Mouse (Mus musculus): ENCODE measurements around the gene Per2. TPM values are rescaled to one million over a fixed set of nuclear protein-coding genes. Genes with fewer than 3 reads are reported as not detected.

Gene Per2
- polyA plus RNA-seq, 1 experiment = 3.7 TPM

DNA sequence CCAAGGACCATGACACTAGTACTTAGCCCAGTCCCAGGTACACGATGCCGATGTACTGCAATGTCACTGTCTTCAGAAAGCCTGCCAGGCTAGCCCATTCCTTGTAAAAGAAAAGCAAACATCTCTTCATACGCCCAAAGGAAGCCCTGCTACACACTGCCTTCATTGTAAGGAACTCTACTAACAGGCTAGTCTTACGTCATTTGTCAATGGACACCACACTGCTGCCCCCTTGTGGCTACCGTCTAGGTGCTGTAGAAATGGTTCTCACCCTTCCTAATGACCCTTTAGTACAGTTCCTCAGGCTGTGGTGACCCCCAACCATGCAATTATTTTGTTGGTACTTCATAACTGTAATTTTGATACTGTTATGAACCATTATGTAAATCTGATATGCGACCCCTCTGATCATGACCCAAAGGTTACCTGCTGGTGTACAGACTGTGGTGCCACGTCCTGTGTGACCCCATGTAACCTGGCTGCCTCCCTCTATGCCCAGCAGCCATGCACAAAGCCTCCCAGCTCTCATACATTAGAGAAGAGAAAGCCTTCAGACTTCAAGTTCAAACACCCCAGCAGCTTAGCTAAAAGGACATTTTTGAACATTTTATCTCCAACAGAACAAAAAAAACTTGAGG lies 78.6 kb downstream of the Per2 start:
- H3K4me1 ChIP-seq (ENCODE audit: control insufficient read depth, insufficient read depth, insufficient read length) = no peaks in the 10 kb centered on the region
- H3K27me3 ChIP-seq (ENCODE audit: control insufficient read depth, insufficient read depth, low read length) = no peaks in the 10 kb centered on the region
- 72% methylated on average over 7 of the region's 7 CpGs for WGBS
- DNase-seq (ENCODE audit: low read depth in 1 of 2, low spot score in 2 of 2) = peak; percentile 26 to 63
- no peak overlapping the region for H3K27ac ChIP-seq (ENCODE audit: insufficient read depth, low read length)
- H3K36me3 ChIP-seq (ENCODE audit: control insufficient read depth, insufficient read depth, low read length) = peaks cover 58% of the 10 kb centered on the region
- TF ChIP-seq CTCF (IDR thresholded peaks at IDR 0.05; ENCODE audit: extremely low read depth, insufficient read depth, insufficient read length, insufficient replicate concordance) (peak; percentile 53; the same call in 1 of the 2 replicates), POLR2A (IDR thresholded peaks at IDR 0.05; ENCODE audit: low read depth, low read length) (no peak)
- H3K4me3 ChIP-seq (ENCODE audit: extremely low read depth, insufficient read depth, insufficient read length) = no peak overlapping the region

GRCm38 (mm10) chr1:91373414-91373835 lies 85.7 kb downstream of the Per2 start:
- no peak for TF ChIP-seq POLR2A (IDR thresholded peaks at IDR 0.05; ENCODE audit: low read depth, low read length)
- no peak for TF ChIP-seq CTCF (IDR thresholded peaks at IDR 0.05; ENCODE audit: extremely low read depth, insufficient read depth, insufficient read length, insufficient replicate concordance)
- WGBS = 92% methylated on average over 6 of the region's 6 CpGs
- H3K36me3 ChIP-seq (ENCODE audit: control insufficient read depth, insufficient read depth, low read length) = peaks cover 39% of the 10 kb centered on the region
- H3K27me3 ChIP-seq (ENCODE audit: control insufficient read depth, insufficient read depth, low read length) = no peaks in the 10 kb centered on the region
- H3K27ac ChIP-seq (ENCODE audit: insufficient read depth, low read length) = no peak overlapping the region
- no peak for DNase-seq (ENCODE audit: low read depth in 1 of 2, low spot score in 2 of 2)
- H3K4me1 ChIP-seq (ENCODE audit: control insufficient read depth, insufficient read depth, insufficient read length) = no peaks in the 10 kb centered on the region
- H3K4me3 ChIP-seq (ENCODE audit: extremely low read depth, insufficient read depth, insufficient read length) = no peak overlapping the region

GRCm38 (mm10) chr1:91370055-91370454 lies 89.1 kb downstream of the Per2 start:
- Histone ChIP-seq H3K27me3 (ENCODE audit: control insufficient read depth, insufficient read depth, low read length) (peaks cover 3% of the 10 kb centered on the region; the same call in 1 of the 2 replicates), H3K36me3 (ENCODE audit: control insufficient read depth, insufficient read depth, low read length) (peaks cover 13% of the 10 kb centered on the region), H3K4me1 (ENCODE audit: control insufficient read depth, insufficient read depth, insufficient read length) (no peaks in the 10 kb centered on the region; the same call in none of the 2 replicates), H3K4me3 (ENCODE audit: extremely low read depth, insufficient read depth, insufficient read length) (no peak overlapping the region), H3K27ac (ENCODE audit: insufficient read depth, low read length) (no peak overlapping the region)
- no peak for DNase-seq (ENCODE audit: low read depth in 1 of 2, low spot score in 2 of 2)
- WGBS = 93% methylated on average over 23 of the region's 23 CpGs
- TF ChIP-seq CTCF (IDR thresholded peaks at IDR 0.05; ENCODE audit: extremely low read depth, insufficient read depth, insufficient read length, insufficient replicate concordance) = no peak
- TF ChIP-seq POLR2A (IDR thresholded peaks at IDR 0.05; ENCODE audit: low read depth, low read length) = no peak

- no peak overlapping the region for H3K27ac ChIP-seq (ENCODE audit: insufficient read depth, low read length)
- no peak for TF ChIP-seq POLR2A (IDR thresholded peaks at IDR 0.05; ENCODE audit: low read depth, low read length)
- TF ChIP-seq CTCF (IDR thresholded peaks at IDR 0.05; ENCODE audit: extremely low read depth, insufficient read depth, insufficient read length, insufficient replicate concordance) = no peak
- H3K4me1 ChIP-seq (ENCODE audit: control insufficient read depth, insufficient read depth, insufficient read length) = no peaks in the 10 kb centered on the region; the same call in none of the 2 replicates
- 75% methylated on average over 4 of the region's 4 CpGs for WGBS
- no peak overlapping the region for H3K4me3 ChIP-seq (ENCODE audit: extremely low read depth, insufficient read depth, insufficient read length)
- DNase-seq (ENCODE audit: low read depth in 1 of 2, low spot score in 2 of 2) = no peak
- H3K27me3 ChIP-seq (ENCODE audit: control insufficient read depth, insufficient read depth, low read length) = peaks cover 3% of the 10 kb centered on the region; the same call in 1 of the 2 replicates
- peaks cover 10% of the 10 kb centered on the region for H3K36me3 ChIP-seq (ENCODE audit: control insufficient read depth, insufficient read depth, low read length)
These were observed 89.7 kb downstream of the Per2 start for GRCm38 (mm10) chr1:91369408-91369807.

DNA sequence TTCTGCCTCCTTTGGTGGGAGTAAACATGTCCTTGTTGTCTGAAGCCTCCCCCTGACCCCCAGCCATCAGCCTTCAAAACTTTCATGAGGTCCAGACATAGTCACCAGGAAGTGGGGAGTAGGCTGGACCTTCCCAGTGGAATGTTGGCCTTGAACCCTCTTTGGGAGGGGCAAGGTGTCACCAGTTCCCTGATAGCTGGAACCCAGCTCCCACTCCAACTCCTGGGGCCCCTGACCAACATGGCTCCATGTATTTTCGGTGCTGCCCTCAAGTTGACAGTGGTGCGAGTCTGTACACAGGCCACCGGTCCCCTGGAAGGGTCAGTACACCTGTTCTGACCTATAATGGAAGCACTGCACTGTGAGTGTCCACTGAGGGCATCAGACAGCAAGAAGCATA lies 91.8 kb downstream of the Per2 start:
- no peak for DNase-seq (ENCODE audit: low read depth in 1 of 2, low spot score in 2 of 2)
- TF ChIP-seq CTCF (IDR thresholded peaks at IDR 0.05; ENCODE audit: extremely low read depth, insufficient read depth, insufficient read length, insufficient replicate concordance) (no peak), POLR2A (IDR thresholded peaks at IDR 0.05; ENCODE audit: low read depth, low read length) (no peak)
- peaks cover 4% of the 10 kb centered on the region for H3K36me3 ChIP-seq (ENCODE audit: control insufficient read depth, insufficient read depth, low read length)
- no peak overlapping the region for H3K4me3 ChIP-seq (ENCODE audit: extremely low read depth, insufficient read depth, insufficient read length)
- H3K27ac ChIP-seq (ENCODE audit: insufficient read depth, low read length) = no peak overlapping the region
- 96% methylated on average over 3 of the region's 3 CpGs for WGBS
- H3K27me3 ChIP-seq (ENCODE audit: control insufficient read depth, insufficient read depth, low read length) = peaks cover 3% of the 10 kb centered on the region; the same call in 1 of the 2 replicates
- H3K4me1 ChIP-seq (ENCODE audit: control insufficient read depth, insufficient read depth, insufficient read length) = no peaks in the 10 kb centered on the region; the same call in none of the 2 replicates

DNA sequence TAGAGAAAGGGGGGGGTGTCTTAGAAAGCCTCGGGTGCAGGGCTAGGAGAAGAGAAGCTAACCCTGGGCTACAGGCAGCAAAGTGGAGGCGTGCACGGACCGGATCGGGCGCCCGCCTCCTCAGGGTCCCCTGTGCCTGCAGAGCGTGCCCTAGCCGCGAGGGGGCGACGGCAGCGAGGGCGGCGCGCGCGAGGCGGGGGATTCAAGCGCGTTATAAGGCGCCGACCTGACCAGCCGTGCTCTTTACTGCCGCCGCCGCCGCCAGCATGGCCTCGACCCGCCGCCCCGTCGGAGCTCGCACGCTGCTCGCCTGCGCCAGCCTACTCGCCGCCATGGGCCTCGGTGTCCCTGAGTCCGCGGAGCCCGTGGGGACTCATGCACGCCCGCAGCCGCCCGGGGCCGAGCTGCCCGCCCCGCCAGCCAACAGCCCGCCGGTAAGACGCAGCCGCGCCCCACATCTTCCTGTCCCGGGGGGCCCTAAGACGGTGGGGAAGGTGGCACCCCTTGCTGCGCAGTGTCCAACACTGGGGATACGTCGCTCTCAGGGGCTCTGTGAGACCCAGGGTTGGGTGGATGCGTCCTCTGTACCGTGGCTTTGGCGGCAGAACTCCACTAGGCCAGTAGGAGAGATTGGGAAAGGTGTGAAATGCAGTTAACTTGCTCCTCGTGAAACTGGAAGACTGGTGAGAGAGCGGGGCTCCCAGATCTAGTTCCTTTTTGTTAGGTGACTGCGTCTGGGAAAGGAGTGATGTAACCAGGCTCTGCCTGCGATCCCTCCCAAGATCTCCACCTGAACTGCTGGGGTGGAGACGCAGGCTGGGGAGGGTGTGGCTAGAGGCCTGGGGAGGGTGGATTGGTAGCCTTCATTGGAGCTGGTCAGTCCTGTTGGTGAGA lies 92.7 kb downstream of the Per2 start, which contains the start of gene Erfe:
Gene Erfe (plus strand): TSS at position 216 of the 894 bp plus-strand sequence.
- 5% methylated on average over 67 of the region's 68 CpGs for WGBS
- Histone ChIP-seq H3K4me1 (ENCODE audit: control insufficient read depth, insufficient read depth, insufficient read length) (no peaks in the 10 kb centered on the region; the same call in none of the 2 replicates), H3K27me3 (ENCODE audit: control insufficient read depth, insufficient read depth, low read length) (peaks cover 3% of the 10 kb centered on the region; the same call in 1 of the 2 replicates), H3K4me3 (ENCODE audit: extremely low read depth, insufficient read depth, insufficient read length) (peak within 1 kb of the TSS; percentile 50; the same call in 1 of the 2 replicates), H3K27ac (ENCODE audit: insufficient read depth, low read length) (no peak within 1 kb of the TSS), H3K36me3 (ENCODE audit: control insufficient read depth, insufficient read depth, low read length) (no peaks in the 10 kb centered on the region; the same call in none of the 2 replicates)
- peak; percentile 11 to 62 for DNase-seq (ENCODE audit: low read depth in 1 of 2, low spot score in 2 of 2)
- TF ChIP-seq CTCF (IDR thresholded peaks at IDR 0.05; ENCODE audit: extremely low read depth, insufficient read depth, insufficient read length, insufficient replicate concordance) (peak; percentile 76; the same call in 1 of the 2 replicates), POLR2A (IDR thresholded peaks at IDR 0.05; ENCODE audit: low read depth, low read length) (no peak)

Other genes with a start within 250 kb of the Per2 start
- 28.6 and 31.8 TPM in 2 replicates for gene Ube2f, start 209.0 kb downstream of the Per2 start, polyA plus RNA-seq (2012; rRNA removed)
- gene Scly, start 161.0 kb downstream of the Per2 start, polyA plus RNA-seq (2012; rRNA removed) = 20.9 and 25.3 TPM in 2 replicates
- gene Espnl, start 137.2 kb downstream of the Per2 start, polyA plus RNA-seq (2012; rRNA removed) = 0.06 and 0.07 TPM in 2 replicates
- gene Klhl30, start 108.3 kb downstream of the Per2 start, polyA plus RNA-seq (2012; rRNA removed) = 0.75 and 0.84 TPM in 2 replicates
- 0.51 and 1.3 TPM in 2 replicates for gene Erfe, start 92.9 kb downstream of the Per2 start, polyA plus RNA-seq (2012; rRNA removed)
- gene Ilkap, start 60.5 kb downstream of the Per2 start, polyA plus RNA-seq (2012; rRNA removed) = 43.9 and 46.7 TPM in 2 replicates
- gene Hes6, start 45.3 kb downstream of the Per2 start, polyA plus RNA-seq (2012; rRNA removed) = 59.9 and 87.9 TPM in 2 replicates
- 3.7 and 3.9 TPM in 2 replicates for gene Traf3ip1, start 35.3 kb upstream of the Per2 start, polyA plus RNA-seq (2012; rRNA removed)
- 9.8 and 15.9 TPM in 2 replicates for gene Asb1, start 81.2 kb upstream of the Per2 start, polyA plus RNA-seq (2012; rRNA removed)

Data from spleen, adult 2 months (tissue).